Mouse (Mus musculus) neural tube, embryonic 15.5 days (tissue): ENCODE measurements around the gene Rbfox3. TPM values are rescaled to one million over a fixed set of nuclear protein-coding genes. Genes with fewer than 3 reads are reported as not detected.

Experiments used
- ATAC-seq: fragments of 200-750 bp; cut with Nextera tagmentation; 2 replicates; pipeline ENCODE4 v1.8.0; 2017; ENCODE audit warnings: mild to moderate bottlenecking, moderate TSS enrichment, moderate library complexity; ENCODE audit not compliant: low FRiP score
- H3K27ac ChIP-seq: fragments of 300-500 bp; sonication (generic); replicated peaks from 2 replicates; pipeline ENCODE4 v1.5.1; 2015; ENCODE audit warnings: mild to moderate bottlenecking, inconsistent platforms
- H3K27me3 ChIP-seq: fragments of 300-500 bp; sonication (generic); replicated peaks from 2 replicates; pipeline ENCODE4 v1.6.1; 2015; ENCODE audit warnings: inconsistent platforms
- H3K36me3 ChIP-seq: fragments of 300-500 bp; sonication (generic); 2 replicates; pipeline ENCODE4 v1.6.1; 2015; ENCODE audit warnings: inconsistent platforms
- H3K4me1 ChIP-seq: fragments of 300-500 bp; sonication (generic); 2 replicates; pipeline ENCODE4 v1.6.1; 2015; ENCODE audit warnings: inconsistent platforms
- H3K4me2 ChIP-seq: fragments of 300-500 bp; sonication (generic); 2 replicates; pipeline ENCODE4 v1.6.1; 2015; ENCODE audit warnings: inconsistent platforms, mild to moderate bottlenecking, moderate library complexity
- H3K4me3 ChIP-seq: fragments of 300-500 bp; sonication (generic); replicated peaks from 2 replicates; pipeline ENCODE4 v1.5.1; 2015; ENCODE audit warnings: mild to moderate bottlenecking, inconsistent platforms
- H3K9ac ChIP-seq: fragments of 300-500 bp; sonication (generic); replicated peaks from 2 replicates; pipeline ENCODE4 v1.6.1; 2015; ENCODE audit warnings: mild to moderate bottlenecking, inconsistent platforms
- H3K9me3 ChIP-seq: fragments of 300-500 bp; sonication (generic); replicated peaks from 2 replicates; pipeline ENCODE4 v1.6.1; 2016; ENCODE audit warnings: inconsistent platforms
- WGBS: fragments of 180-500 bp; shearing (Covaris S2); methylation state at CpG from one replicate; pipeline ENCODE4 v1.1.7; 2015; ENCODE audit warnings: mixed read lengths; 5-methylcytosine and 5-hydroxymethylcytosine counted together
- polyA plus RNA-seq: library from polyadenylated mRNA; unstranded; fragments of >200 nt; fragmentation: Nextera tagmentation; extraction: Ambion mirVana; gene quantifications from 2 replicates; pipeline ENCODE4 v1.2.1, GENCODE M21; 2015

Gene Rbfox3
- polyA plus RNA-seq, 1 experiment from 2014 or later = 99.8 TPM

DNA sequence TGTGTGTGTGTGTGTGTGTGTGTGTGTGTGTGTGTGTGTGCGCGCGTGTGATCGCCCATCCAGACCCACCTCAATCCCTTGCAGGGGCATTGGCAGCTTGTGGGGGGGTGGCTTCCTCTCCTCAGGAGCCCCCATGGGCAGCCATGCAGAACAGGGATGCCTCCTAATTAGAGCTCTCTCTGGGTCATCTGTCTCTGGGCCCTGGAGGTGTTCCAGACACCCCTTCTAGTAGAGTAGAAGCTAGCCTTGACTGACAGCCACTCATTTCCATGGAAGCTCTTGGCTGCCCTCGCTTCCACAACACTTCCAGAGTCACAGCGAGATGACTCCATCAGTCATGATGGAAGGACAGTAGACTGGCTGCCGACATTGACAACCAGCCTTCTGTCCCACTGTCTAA, 140.6 kb downstream of the Rbfox3 start:
- Histone ChIP-seq H3K4me2 (no peak overlapping the region), H3K27ac (peak overlapping the region; percentile 84), H3K36me3 (no peaks in the 10 kb centered on the region), H3K4me1 (peaks cover 75% of the 10 kb centered on the region), H3K4me3 (no peak overlapping the region), H3K9ac (no peak overlapping the region), H3K9me3 (no peaks in the 10 kb centered on the region), H3K27me3 (no peaks in the 10 kb centered on the region)
- 89% methylated on average over 7 of the region's 7 CpGs for WGBS
- ATAC-seq = no peak

DNA sequence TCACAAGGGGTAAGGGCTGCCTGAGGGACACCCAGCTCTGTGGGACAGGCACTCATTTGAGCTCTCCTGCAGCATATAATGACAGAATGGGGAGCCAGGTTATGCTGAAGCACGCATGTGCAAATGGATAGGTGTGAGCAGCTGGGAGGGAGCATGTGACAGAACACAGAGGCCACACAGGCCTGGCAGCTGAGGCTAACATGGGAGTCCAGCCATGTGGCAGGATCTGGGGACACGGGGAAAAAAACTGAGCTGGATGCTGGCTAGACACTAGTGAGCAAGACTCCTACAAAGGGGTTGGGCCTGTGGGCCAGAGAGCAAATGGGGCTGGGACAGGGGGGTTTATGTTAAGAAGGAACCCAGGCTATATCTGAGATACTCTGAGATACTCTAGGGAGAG, 141.9 kb downstream of the Rbfox3 start:
- ATAC-seq = no peak
- Histone ChIP-seq H3K4me3 (no peak overlapping the region), H3K9me3 (no peaks in the 10 kb centered on the region), H3K4me2 (no peak overlapping the region), H3K36me3 (no peaks in the 10 kb centered on the region), H3K27ac (peak overlapping the region; percentile 84), H3K9ac (no peak overlapping the region), H3K27me3 (no peaks in the 10 kb centered on the region), H3K4me1 (peaks cover 75% of the 10 kb centered on the region)
- 37% methylated on average over 2 of the region's 2 CpGs for WGBS

DNA sequence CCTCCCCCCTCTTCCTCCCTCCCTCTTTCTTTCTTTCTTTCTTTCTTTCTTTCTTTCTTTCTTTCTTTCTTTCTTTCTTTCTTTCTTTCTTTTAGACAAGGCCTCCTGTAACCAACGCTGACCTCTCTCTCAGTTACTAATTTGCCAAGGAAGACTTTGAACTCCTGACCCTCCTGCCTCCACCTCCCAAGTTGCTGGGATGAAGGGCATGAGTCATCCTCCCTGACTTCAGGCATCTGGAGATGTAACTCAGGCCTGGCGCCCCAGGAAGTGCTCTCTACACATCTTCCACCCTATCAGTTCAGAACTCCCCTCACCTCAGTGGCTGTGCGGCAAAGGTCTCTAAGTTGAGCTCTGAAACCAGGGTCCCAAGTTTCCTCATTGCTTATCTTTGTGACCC, 143.0 kb downstream of the Rbfox3 start:
- Histone ChIP-seq H3K9me3 (no peaks in the 10 kb centered on the region), H3K36me3 (no peaks in the 10 kb centered on the region), H3K27me3 (no peaks in the 10 kb centered on the region), H3K27ac (peak overlapping the region; percentile 84), H3K4me3 (no peak overlapping the region), H3K9ac (no peak overlapping the region), H3K4me1 (peaks cover 67% of the 10 kb centered on the region), H3K4me2 (no peak overlapping the region)
- WGBS = 75% methylated on average over 3 of the region's 3 CpGs
- ATAC-seq = no peak

DNA sequence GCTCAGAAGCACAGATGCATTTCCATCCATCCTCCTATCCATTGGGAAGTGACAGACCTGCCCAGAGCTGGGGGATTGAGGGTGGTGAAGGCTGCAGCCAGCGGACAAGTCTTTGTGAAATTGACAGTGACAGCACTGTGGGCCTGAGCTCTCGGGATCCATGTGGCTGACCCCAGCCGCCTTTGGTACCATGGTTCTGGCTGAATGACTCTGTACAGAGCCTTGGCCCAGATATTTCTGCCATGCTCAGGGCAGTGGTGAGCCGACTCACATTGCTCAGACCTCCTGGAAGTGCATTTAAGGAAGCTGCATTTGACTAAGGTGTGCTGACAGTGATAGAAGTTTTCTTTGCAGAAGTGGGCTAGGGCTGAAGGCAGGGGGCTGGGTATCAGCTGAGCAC, 144.0 kb downstream of the Rbfox3 start:
- ATAC-seq = no peak
- Histone ChIP-seq H3K4me2 (no peak overlapping the region), H3K27me3 (no peaks in the 10 kb centered on the region), H3K36me3 (no peaks in the 10 kb centered on the region), H3K4me1 (peaks cover 57% of the 10 kb centered on the region), H3K9me3 (no peaks in the 10 kb centered on the region), H3K27ac (peak overlapping the region; percentile 52; the same call in 1 of the 2 replicates), H3K9ac (no peak overlapping the region), H3K4me3 (no peak overlapping the region)
- 52% methylated on average over 4 of the region's 4 CpGs for WGBS

DNA sequence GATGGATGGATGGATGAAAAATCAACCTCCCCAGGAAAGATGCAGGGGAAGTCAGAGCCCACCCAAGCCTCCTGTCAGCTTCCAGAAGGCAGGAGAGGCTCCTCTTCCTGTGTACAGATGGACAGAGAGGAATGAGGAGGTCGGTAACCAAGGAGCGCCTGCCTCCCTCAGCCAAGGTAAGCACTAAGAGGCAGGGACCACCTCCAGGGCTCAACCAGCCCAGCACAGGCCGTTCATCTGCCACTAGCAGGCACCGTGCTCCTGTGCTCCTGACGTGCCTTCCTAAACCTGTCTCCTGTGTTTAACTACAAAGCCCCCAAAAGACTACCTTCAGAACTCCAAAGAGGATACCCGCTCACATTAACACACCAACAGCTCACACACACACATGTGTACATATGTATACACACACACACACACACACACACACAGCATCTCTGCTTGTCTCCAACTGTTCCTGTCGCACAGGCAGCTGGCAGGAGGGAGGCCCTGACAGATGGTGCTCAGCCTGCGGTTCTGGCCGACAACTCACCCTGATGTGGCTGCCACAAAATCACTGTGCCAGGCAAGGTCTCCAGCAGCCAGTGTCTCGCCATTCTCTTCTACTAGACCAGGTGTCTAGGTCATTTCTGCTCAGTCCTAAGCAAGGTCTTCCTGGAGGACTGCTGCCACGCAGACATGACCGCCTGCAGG, 151.0 kb downstream of the Rbfox3 start:
- Histone ChIP-seq H3K4me1 (peaks cover 19% of the 10 kb centered on the region), H3K36me3 (no peaks in the 10 kb centered on the region), H3K9ac (no peak overlapping the region), H3K4me2 (no peak overlapping the region), H3K4me3 (no peak overlapping the region), H3K9me3 (no peaks in the 10 kb centered on the region), H3K27me3 (no peaks in the 10 kb centered on the region), H3K27ac (peak overlapping the region; percentile 76)
- ATAC-seq = peak; percentile 26; the same call in 1 of the 2 replicates
- WGBS = 50% methylated on average over 12 of the region's 12 CpGs

DNA sequence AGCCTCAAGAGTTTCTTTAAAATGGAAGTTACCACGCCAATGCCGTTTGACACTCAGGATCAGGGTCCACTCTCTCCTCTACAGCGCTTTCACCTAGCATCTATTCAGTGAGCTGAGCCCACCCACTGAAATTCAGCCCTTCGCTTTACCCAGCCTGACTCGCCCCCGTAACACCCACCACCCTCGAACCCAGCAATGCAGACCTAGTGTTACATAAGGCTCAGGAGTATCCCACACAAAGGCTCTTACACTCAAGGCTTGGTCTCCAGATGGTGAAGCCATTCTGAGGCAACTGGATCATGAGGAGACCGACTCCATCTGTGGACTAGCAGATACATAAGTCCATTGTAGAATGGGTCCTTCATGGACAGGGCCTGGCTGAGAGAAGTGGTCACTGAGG, 152.2 kb downstream of the Rbfox3 start:
- no peak for ATAC-seq
- Histone ChIP-seq H3K36me3 (no peaks in the 10 kb centered on the region), H3K4me1 (peaks cover 31% of the 10 kb centered on the region), H3K9me3 (no peaks in the 10 kb centered on the region), H3K4me2 (no peak overlapping the region), H3K4me3 (no peak overlapping the region), H3K9ac (no peak overlapping the region), H3K27me3 (no peaks in the 10 kb centered on the region), H3K27ac (no peak overlapping the region)
- 88% methylated on average over 8 of the region's 8 CpGs for WGBS

DNA sequence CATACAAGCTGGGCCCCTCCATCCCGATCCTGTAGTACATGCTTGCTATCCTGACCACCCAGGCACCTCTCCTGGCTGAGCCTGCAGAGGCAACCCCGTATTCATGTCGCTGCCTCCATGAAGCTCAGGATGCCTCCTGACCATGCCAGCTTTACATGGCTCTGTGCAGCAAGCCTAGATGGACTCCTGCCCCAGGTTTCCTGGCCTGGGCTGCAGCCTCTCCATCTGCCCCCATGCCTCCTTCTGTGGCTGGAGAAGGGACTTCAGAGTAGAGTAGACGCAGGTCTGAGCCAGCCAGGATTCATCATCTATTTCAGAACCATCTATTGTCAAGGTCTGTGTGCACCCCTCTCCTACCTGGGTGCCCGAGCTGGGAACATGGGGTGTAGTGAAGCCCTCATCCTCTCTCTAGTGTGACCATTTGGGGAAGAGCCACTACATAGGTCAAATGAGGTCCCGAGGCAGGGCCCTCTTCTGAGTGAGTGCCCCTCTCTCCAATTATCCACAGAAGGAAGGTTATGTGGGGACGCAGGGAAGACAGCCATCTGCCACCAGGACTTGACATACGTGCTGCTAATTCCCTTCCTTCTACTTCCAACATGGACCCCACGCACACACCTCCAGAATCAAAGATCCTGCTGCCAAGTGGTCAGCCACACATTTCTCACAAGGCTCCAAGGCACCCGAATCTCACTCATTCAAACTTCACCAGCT, 153.0 kb downstream of the Rbfox3 start:
- no peak overlapping the region for H3K9ac ChIP-seq
- ATAC-seq = no peak
- H3K4me1 ChIP-seq = peaks cover 37% of the 10 kb centered on the region
- no peak overlapping the region for H3K4me2 ChIP-seq
- no peaks in the 10 kb centered on the region for H3K27me3 ChIP-seq
- no peaks in the 10 kb centered on the region for H3K36me3 ChIP-seq
- H3K27ac ChIP-seq = no peak overlapping the region; the same call in 1 of the 2 replicates
- H3K4me3 ChIP-seq = no peak overlapping the region
- no peaks in the 10 kb centered on the region for H3K9me3 ChIP-seq
- 89% methylated on average over 10 of the region's 10 CpGs for WGBS

DNA sequence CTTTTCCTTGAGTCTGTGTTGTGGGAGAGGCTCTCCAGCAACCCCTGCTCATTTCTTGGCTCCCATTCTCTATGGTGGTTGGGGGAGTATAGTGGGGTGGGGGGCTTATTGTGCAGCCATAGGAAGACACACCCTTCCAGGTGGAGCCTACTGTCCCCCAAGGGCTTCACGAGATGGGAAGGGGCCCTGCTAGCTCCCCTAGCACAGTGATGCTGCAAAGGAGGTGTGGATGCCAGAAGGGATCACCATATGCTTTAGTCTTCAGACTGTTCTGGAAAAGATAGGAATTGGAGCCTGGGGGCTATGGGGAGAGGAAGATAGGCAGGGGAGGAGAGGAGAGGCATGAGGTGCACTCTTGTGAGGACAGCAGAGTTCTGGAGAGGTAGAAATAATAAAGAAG, 153.9 kb downstream of the Rbfox3 start:
- no peak overlapping the region for H3K4me2 ChIP-seq
- no peak overlapping the region for H3K27ac ChIP-seq
- no peak overlapping the region for H3K4me3 ChIP-seq
- no peaks in the 10 kb centered on the region for H3K36me3 ChIP-seq
- no peaks in the 10 kb centered on the region for H3K9me3 ChIP-seq
- no peak for ATAC-seq
- 65% methylated on average over 1 of the region's 1 CpGs for WGBS
- H3K27me3 ChIP-seq = no peaks in the 10 kb centered on the region
- H3K9ac ChIP-seq = no peak overlapping the region
- peaks cover 40% of the 10 kb centered on the region for H3K4me1 ChIP-seq

DNA sequence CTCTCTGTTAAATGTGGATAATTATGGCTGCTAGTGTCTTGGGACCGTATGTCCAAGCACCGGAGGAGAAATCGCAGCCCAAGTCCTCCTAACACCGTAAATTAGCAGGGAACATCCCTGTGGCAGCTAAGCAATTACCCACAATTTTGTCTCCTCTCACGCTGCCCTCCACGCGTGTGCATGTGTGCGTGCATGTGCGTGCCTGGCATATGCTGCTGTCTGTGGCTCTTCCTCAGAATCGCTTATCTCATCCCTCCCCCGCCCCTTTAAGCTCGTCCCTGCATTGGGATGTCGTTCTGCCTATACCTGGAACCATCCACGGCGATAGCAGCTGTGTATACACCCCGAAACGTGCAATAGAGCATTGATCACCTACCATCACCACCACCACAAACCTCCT, 156.4 kb downstream of the Rbfox3 start:
- H3K4me1 ChIP-seq = peaks cover 48% of the 10 kb centered on the region
- peak overlapping the region; percentile 15; the same call in 1 of the 2 replicates for H3K4me2 ChIP-seq
- peak; percentile 48 for ATAC-seq
- no peaks in the 10 kb centered on the region for H3K36me3 ChIP-seq
- H3K4me3 ChIP-seq = no peak overlapping the region
- H3K27me3 ChIP-seq = no peaks in the 10 kb centered on the region
- H3K9ac ChIP-seq = 0 out of 2 replicates have a peak overlapping the region, but pooled peaks have one; percentile 1
- H3K27ac ChIP-seq = peak overlapping the region; percentile 72
- no peaks in the 10 kb centered on the region for H3K9me3 ChIP-seq
- 44% methylated on average over 17 of the region's 17 CpGs for WGBS

DNA sequence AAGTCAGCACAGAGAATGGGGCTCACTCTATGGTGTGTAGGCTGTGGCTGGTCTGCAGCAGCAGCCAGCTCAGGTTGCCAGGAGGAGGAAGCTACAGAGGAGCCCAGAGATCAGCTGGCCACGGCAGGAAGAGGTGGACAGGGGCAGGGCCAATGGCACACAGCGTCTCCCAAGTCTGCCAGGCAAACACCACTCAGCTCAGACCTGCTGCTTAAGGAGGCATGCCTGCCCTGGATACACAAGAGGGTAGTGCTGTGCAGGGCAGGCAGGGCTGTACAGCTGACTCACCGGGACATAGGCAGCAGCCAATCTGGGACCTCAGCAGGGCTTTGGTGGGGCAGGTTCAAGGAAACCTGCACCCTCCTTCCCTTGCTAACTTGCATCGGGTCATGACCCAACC, 156.9 kb downstream of the Rbfox3 start:
- 29% methylated on average over 4 of the region's 4 CpGs for WGBS
- Histone ChIP-seq H3K9me3 (no peaks in the 10 kb centered on the region), H3K36me3 (no peaks in the 10 kb centered on the region), H3K9ac (no peak overlapping the region), H3K27me3 (no peaks in the 10 kb centered on the region), H3K4me2 (peak overlapping the region; percentile 15; the same call in 1 of the 2 replicates), H3K27ac (peak overlapping the region; percentile 72), H3K4me1 (peaks cover 46% of the 10 kb centered on the region), H3K4me3 (no peak overlapping the region)
- no peak; the same call in 1 of the 2 replicates for ATAC-seq

DNA sequence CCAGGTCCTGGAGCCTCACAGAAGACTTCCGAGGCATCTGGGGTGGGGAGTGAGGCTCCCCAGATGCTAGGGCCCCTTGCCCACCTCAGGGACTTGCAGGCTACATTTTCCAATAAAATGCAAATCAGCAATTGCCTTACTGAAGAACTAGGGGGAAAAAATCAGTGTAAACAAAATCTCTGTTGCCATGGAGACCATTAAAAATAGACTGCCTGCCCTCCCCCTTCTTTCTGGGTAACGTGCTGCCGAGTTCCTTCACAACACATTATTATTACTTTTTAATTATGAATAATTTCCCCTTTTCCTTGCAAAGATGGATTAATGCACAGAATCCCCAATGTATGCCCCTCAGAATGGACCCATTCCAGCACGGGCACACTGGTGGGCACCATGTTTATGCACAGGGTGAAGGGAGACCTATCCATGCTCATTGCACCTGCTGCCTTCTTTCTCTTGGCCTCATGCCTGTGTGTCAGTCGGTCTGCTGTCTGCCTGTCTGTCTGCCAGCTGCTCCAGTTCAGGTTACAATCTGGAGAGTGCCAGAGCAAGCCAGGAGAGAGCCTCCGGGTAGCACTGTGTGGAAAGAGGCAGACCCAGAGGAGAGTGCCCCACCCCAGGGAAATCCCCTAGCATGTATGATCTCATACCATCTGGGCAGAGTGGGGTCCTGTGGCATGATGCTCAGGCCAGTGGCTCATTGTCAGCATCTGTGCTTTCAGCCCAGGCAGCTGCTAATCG, 159.3 kb downstream of the Rbfox3 start:
- Histone ChIP-seq H3K27ac (peak overlapping the region; percentile 66), H3K9ac (0 out of 2 replicates have a peak overlapping the region, but pooled peaks have one; percentile 11), H3K9me3 (no peaks in the 10 kb centered on the region), H3K27me3 (no peaks in the 10 kb centered on the region), H3K36me3 (no peaks in the 10 kb centered on the region), H3K4me2 (no peak overlapping the region), H3K4me1 (peaks cover 57% of the 10 kb centered on the region), H3K4me3 (no peak overlapping the region)
- WGBS = 36% methylated on average over 7 of the region's 7 CpGs
- no peak for ATAC-seq
